Mouse (Mus musculus) CH12.LX (cell line): Measurements from ENCODE around the gene Snrpg. TPM values are rescaled to one million over a fixed set of nuclear protein-coding genes. Genes with fewer than 3 reads are reported as not detected.
A peak's percentile ranks its signal among the peaks of the same experiment; 100 is the strongest.
"Not testable (repeated sequence)": the region's sequence is repeated elsewhere in the genome, so short reads cannot be mapped to it uniquely, and the experiment has no call there.

Experiments
- DNase-seq: peaks from one replicate; pipeline ENCODE4 v3.0.0-alpha.2; 2013; ENCODE audit errors: extremely low read depth
- H3K27ac ChIP-seq: 2 replicates; pipeline ENCODE4 v1.5.1; 2012; ENCODE audit warnings: low read depth, mild to moderate bottlenecking, control low read depth, moderate library complexity; ENCODE audit not compliant: insufficient read depth
- H3K27me3 ChIP-seq: replicated peaks from 2 replicates; pipeline ENCODE3; 2012; ENCODE audit warnings: inconsistent platforms
- H3K36me3 ChIP-seq, 2 experiments: replicated peaks in 1 of 2; 2 replicates each; pipeline versions ENCODE3 to v1.6.1; 2012; ENCODE audit warnings: inconsistent platforms in 1 of 2, low read length in 1 of 2, mild to moderate bottlenecking in 1 of 2, mixed read lengths in 1 of 2, moderate library complexity in 1 of 2; ENCODE audit not compliant: control insufficient read depth in 1 of 2, insufficient read depth in 1 of 2
- H3K4me1 ChIP-seq, 2 experiments: 2 replicates each; pipeline ENCODE4 v1.6.1; 2012; ENCODE audit warnings: inconsistent platforms in 1 of 2, moderate library complexity in 1 of 2; ENCODE audit not compliant: insufficient read depth in 2 of 2, control insufficient read depth in 1 of 2
- H3K4me2 ChIP-seq: 2 replicates; pipeline ENCODE4 v1.6.1; 2012; ENCODE audit warnings: low read depth, mild to moderate bottlenecking, control low read depth; ENCODE audit not compliant: poor library complexity, insufficient read depth, severe bottlenecking
- H3K4me3 ChIP-seq, 3 experiments: fragments of 150-350 bp in 1 of 3; sonication (generic) in 1 of 3; replicated peaks in 1 of 3; 2 replicates each; pipeline versions ENCODE3 to v1.5.1; 2011 to 2012; ENCODE audit warnings: low read depth in 2 of 3, low read length in 2 of 3, mild to moderate bottlenecking in 2 of 3, moderate library complexity in 2 of 3, control low read depth in 1 of 3, improper control_type of control experiment in 1 of 3, inconsistent platforms in 1 of 3, mixed read lengths in 1 of 3; ENCODE audit not compliant: poor library complexity in 1 of 3
- H3K79me2 ChIP-seq: replicated peaks from 2 replicates; pipeline ENCODE4 v1.6.1; 2012; ENCODE audit warnings: mild to moderate bottlenecking, moderate library complexity; ENCODE audit not compliant: control insufficient read depth, poor library complexity, insufficient read depth, severe bottlenecking; ENCODE audit errors: extremely low read depth
- H3K9ac ChIP-seq: 2 replicates; pipeline ENCODE4 v1.6.1; 2012; ENCODE audit warnings: low read depth, mild to moderate bottlenecking, control low read depth, moderate library complexity; ENCODE audit not compliant: insufficient read depth
- H3K9me3 ChIP-seq: replicated peaks from 2 replicates; pipeline ENCODE3; 2012; ENCODE audit warnings: low read length, inconsistent platforms, mixed read lengths
- CHD2 ChIP-seq: IDR thresholded peaks from 2 replicates; pipeline ENCODE4 v1.6.1; 2011; ENCODE audit warnings: low read length, improper control_type of control experiment
- CTCF ChIP-seq, 2 experiments: IDR thresholded peaks in 1 of 2; conservative IDR thresholded peaks in 1 of 2; 2 replicates each; pipeline ENCODE4 v1.5.1; 2011 to 2012; ENCODE audit warnings: low read depth in 2 of 2, low read length in 2 of 2, improper control_type of control experiment in 1 of 2, inconsistent platforms in 1 of 2, mild to moderate bottlenecking in 1 of 2, moderate library complexity in 1 of 2
- E2F4 ChIP-seq: IDR thresholded peaks from 2 replicates; pipeline ENCODE4 v1.6.1; 2011; ENCODE audit warnings: low read depth, low read length, improper control_type of control experiment; ENCODE audit not compliant: insufficient replicate concordance
- ELF1 ChIP-seq: IDR thresholded peaks from 2 replicates; pipeline ENCODE4 v1.6.1; 2014; ENCODE audit warnings: low read depth, mild to moderate bottlenecking, inconsistent platforms, low read length, improper control_type of control experiment
- EP300 ChIP-seq: IDR thresholded peaks from 2 replicates; pipeline ENCODE4 v1.6.1; 2011; ENCODE audit warnings: low read length, improper control_type of control experiment
- GABPA ChIP-seq: IDR thresholded peaks from 2 replicates; pipeline ENCODE4 v1.6.1; 2012; ENCODE audit warnings: low read depth, low read length, improper control_type of control experiment, inconsistent platforms; ENCODE audit not compliant: insufficient replicate concordance
- HCFC1 ChIP-seq: IDR thresholded peaks from 2 replicates; pipeline ENCODE4 v1.6.1; 2012; ENCODE audit warnings: low read depth, mild to moderate bottlenecking, inconsistent platforms, low read length, improper control_type of control experiment
- IRF4 ChIP-seq: IDR thresholded peaks from 2 replicates; pipeline ENCODE4 v1.6.1; 2014; ENCODE audit warnings: low read depth, mild to moderate bottlenecking, inconsistent platforms, low read length, improper control_type of control experiment
- MAX ChIP-seq: IDR thresholded peaks from 2 replicates; pipeline ENCODE4 v1.6.1; 2011; ENCODE audit warnings: low read length, improper control_type of control experiment
- MAZ ChIP-seq: IDR thresholded peaks from 2 replicates; pipeline ENCODE4 v1.6.1; 2012; ENCODE audit warnings: low read depth, mild to moderate bottlenecking, inconsistent platforms, low read length, improper control_type of control experiment, moderate library complexity
- MEF2A ChIP-seq: IDR thresholded peaks from 2 replicates; pipeline ENCODE4 v1.6.1; 2014; ENCODE audit warnings: low read depth, mild to moderate bottlenecking, inconsistent platforms, low read length, improper control_type of control experiment, borderline replicate concordance
- NELFE ChIP-seq: IDR thresholded peaks from 2 replicates; pipeline ENCODE4 v1.6.1; 2011; ENCODE audit warnings: low read depth, low read length, improper control_type of control experiment
- POLR2A ChIP-seq: IDR thresholded peaks from 2 replicates; pipeline ENCODE4 v1.6.1; 2011; ENCODE audit warnings: low read depth, mild to moderate bottlenecking, improper control_type of control experiment, low read length
- RAD21 ChIP-seq: IDR thresholded peaks from 2 replicates; pipeline ENCODE4 v1.6.1; 2011; ENCODE audit warnings: low read depth, mild to moderate bottlenecking, low read length, improper control_type of control experiment, moderate library complexity
- SMC3 ChIP-seq: IDR thresholded peaks from 2 replicates; pipeline ENCODE4 v1.6.1; 2011; ENCODE audit warnings: low read depth, low read length, improper control_type of control experiment
- TCF12 ChIP-seq: IDR thresholded peaks from 2 replicates; pipeline ENCODE4 v1.6.1; 2014; ENCODE audit warnings: low read depth, mild to moderate bottlenecking, inconsistent platforms, low read length, improper control_type of control experiment
- UBTF ChIP-seq: IDR thresholded peaks from 2 replicates; pipeline ENCODE4 v1.6.1; 2012; ENCODE audit warnings: low read depth, mild to moderate bottlenecking, inconsistent platforms, low read length, improper control_type of control experiment, moderate library complexity
- USF1 ChIP-seq: IDR thresholded peaks from 2 replicates; pipeline ENCODE4 v1.6.1; 2014; ENCODE audit warnings: low read depth, mild to moderate bottlenecking, inconsistent platforms, low read length, improper control_type of control experiment
- ZC3H11A ChIP-seq: IDR thresholded peaks from 2 replicates; pipeline ENCODE4 v1.6.1; 2012; ENCODE audit warnings: low read depth, mild to moderate bottlenecking, inconsistent platforms, low read length, improper control_type of control experiment
- dilution Hi-C: fragments of 300-500 bp; cut with MboI; formaldehyde crosslinking; loops from 2 replicates; pipeline ENCODE4 v1.14.3; 2020; ENCODE audit warnings: low sequenced_read_pairs; ENCODE audit not compliant: extremely low pct_unique_long_range_greater_than_20kb, extremely low pct_ligation_motif_present
- in situ Hi-C: fragments of 300-500 bp; cut with MboI; formaldehyde crosslinking; loops from 3 replicates; pipeline ENCODE4 v1.14.3; 2019; ENCODE audit warnings: low sequenced_read_pairs, low pct_ligation_motif_present, low pct_unique_long_range_greater_than_20kb, mixed read lengths
- polyA plus RNA-seq: library from polyadenylated mRNA; unstranded; fragments of >175 nt; gene quantifications from 2 replicates; pipeline ENCODE4 v1.2.1, GENCODE M21; 2012; ENCODE audit warnings: low read depth; ENCODE audit not compliant: insufficient read length
- total RNA-seq, 2 experiments: library from RNA; depleted of rRNA; stranded (reverse); fragments of 300-350 nt in 1 of 2; fragments of >200 nt in 1 of 2; gene quantifications; 2 replicates each; pipeline ENCODE4 v1.2.3; 2012 to 2014

Snrpg gene
- total and polyA plus RNA-seq, 3 experiments, result 146 to 462 (median 446) TPM

- H3K4me1 ChIP-seq, H3K4me3 ChIP-seq, H3K9ac ChIP-seq, H3K4me2 ChIP-seq, DNase-seq, dilution Hi-C loops, H3K27ac ChIP-seq, H3K36me3 ChIP-seq, in situ Hi-C loops, H3K79me2 ChIP-seq: not testable (repeated sequence)
- TF ChIP-seq CTCF (conservative IDR thresholded peaks at IDR 0.05 in 1 of 2, IDR thresholded peaks at IDR 0.05 in 1 of 2; ENCODE audit: low read depth in 2 of 2, low read length in 2 of 2), result peak in 1 of 2 experiments; percentile 13; a peak in 1 of 4 replicates
- Histone ChIP-seq H3K27me3 (peaks cover 23% of the 10 kb centered on the region), H3K9me3 (peaks cover 11% of the 10 kb centered on the region)
These were observed 34.8 kb upstream of the Snrpg start for GRCm38 (mm10) chr6:86336340-86336739.

GRCm38 (mm10) chr6:86343656-86344055, 27.4 kb upstream of the Snrpg start:
- DNase-seq, result no peak
- H3K9ac ChIP-seq, result no peak overlapping the region
- H3K4me3 ChIP-seq, result no peak overlapping the region
- in situ Hi-C loops (no loop called here), dilution Hi-C loops (no loop called here)
- H3K79me2 ChIP-seq, result no peaks in the 10 kb centered on the region
- no peak overlapping the region for H3K4me2 ChIP-seq
- no peak overlapping the region for H3K27ac ChIP-seq
- no peak for TF ChIP-seq CHD2
- TF ChIP-seq MAX, result no peak
- no peak for TF ChIP-seq EP300
- no peak for TF ChIP-seq HCFC1
- no peak for TF ChIP-seq SMC3
- no peak for TF ChIP-seq RAD21
- no peak for TF ChIP-seq MEF2A
- no peak for TF ChIP-seq MAZ
- TF ChIP-seq E2F4, result no peak
- no peak for TF ChIP-seq GABPA
- no peak for TF ChIP-seq ZC3H11A
- no peak for TF ChIP-seq NELFE
- TF ChIP-seq TCF12, result no peak
- TF ChIP-seq IRF4, result no peak
- no peak for TF ChIP-seq USF1
- TF ChIP-seq UBTF, result no peak
- TF ChIP-seq ELF1, result no peak
- no peak for TF ChIP-seq POLR2A
- peaks cover 10% of the 10 kb centered on the region for H3K9me3 ChIP-seq
- no peaks in the 10 kb centered on the region for H3K4me1 ChIP-seq
- no peaks in the 10 kb centered on the region for H3K36me3 ChIP-seq
- H3K27me3 ChIP-seq, result peaks cover 56% of the 10 kb centered on the region
